Mouse (Mus musculus): Measurements from ENCODE around the gene Mfap5. TPM values are rescaled to one million over a fixed set of nuclear protein-coding genes. Genes with fewer than 3 reads are reported as not detected.
"Not testable (repeated sequence)": the region's sequence is repeated elsewhere in the genome, so short reads cannot be mapped to it uniquely, and the experiment has no call there.

Gene Mfap5
- polyA plus RNA-seq, 1 experiment from 2014 or later, result 3.1 TPM

- H3K4me3 ChIP-seq, result no peak overlapping the region
- H3K9ac ChIP-seq, result no peak overlapping the region
- H3K4me2 ChIP-seq (replicated peaks), result no peak overlapping the region
- H3K4me1 ChIP-seq, result no peaks in the 10 kb centered on the region
- ATAC-seq (ENCODE audit: insufficient number of reproducible peaks, insufficient read depth, low FRiP score, low TSS enrichment), result no peak
- H3K36me3 ChIP-seq, result no peaks in the 10 kb centered on the region
- no peaks in the 10 kb centered on the region for H3K9me3 ChIP-seq
- H3K27ac ChIP-seq, result no peak overlapping the region
- 65% methylated on average over 5 of the region's 5 CpGs for WGBS
- no peaks in the 10 kb centered on the region for H3K27me3 ChIP-seq
These were observed 63.5 kb downstream of the Mfap5 start for GRCm38 (mm10) chr6:122569113-122569512.

GRCm38 (mm10) chr6:122569762-122570161 lies 64.1 kb downstream of the Mfap5 start:
- Histone ChIP-seq H3K4me3 (no peak overlapping the region), H3K27me3 (no peaks in the 10 kb centered on the region), H3K9ac (no peak overlapping the region), H3K9me3 (no peaks in the 10 kb centered on the region), H3K4me1 (no peaks in the 10 kb centered on the region), H3K27ac (no peak overlapping the region), H3K4me2 (replicated peaks) (no peak overlapping the region), H3K36me3 (no peaks in the 10 kb centered on the region)
- 50% methylated on average over 1 of the region's 1 CpGs for WGBS
- no peak for ATAC-seq (ENCODE audit: insufficient number of reproducible peaks, insufficient read depth, low FRiP score, low TSS enrichment)

- H3K4me3 ChIP-seq, result no peak overlapping the region
- WGBS, result 57% methylated on average over 8 of the region's 8 CpGs
- H3K9ac ChIP-seq, result no peak overlapping the region
- no peaks in the 10 kb centered on the region for H3K27me3 ChIP-seq
- H3K9me3 ChIP-seq, result no peaks in the 10 kb centered on the region
- no peak overlapping the region for H3K4me2 ChIP-seq (replicated peaks)
- ATAC-seq (ENCODE audit: insufficient number of reproducible peaks, insufficient read depth, low FRiP score, low TSS enrichment), result no peak
- no peaks in the 10 kb centered on the region for H3K36me3 ChIP-seq
- H3K4me1 ChIP-seq, result no peaks in the 10 kb centered on the region
- no peak overlapping the region for H3K27ac ChIP-seq
These were observed 65.3 kb downstream of the Mfap5 start for GRCm38 (mm10) chr6:122570695-122571616.

GRCm38 (mm10) chr6:122571617-122571959 lies 65.9 kb downstream of the Mfap5 start:
- H3K27me3 ChIP-seq, result no peaks in the 10 kb centered on the region
- H3K9me3 ChIP-seq, result no peaks in the 10 kb centered on the region
- no peaks in the 10 kb centered on the region for H3K4me1 ChIP-seq
- WGBS, result 84% methylated on average over 3 of the region's 3 CpGs
- no peak overlapping the region for H3K27ac ChIP-seq
- no peak overlapping the region for H3K9ac ChIP-seq
- H3K4me3 ChIP-seq, result no peak overlapping the region
- no peak for ATAC-seq (ENCODE audit: insufficient number of reproducible peaks, insufficient read depth, low FRiP score, low TSS enrichment)
- no peaks in the 10 kb centered on the region for H3K36me3 ChIP-seq
- H3K4me2 ChIP-seq (replicated peaks), result no peak overlapping the region

GRCm38 (mm10) chr6:122575037-122575436 lies 69.4 kb downstream of the Mfap5 start:
- WGBS, result 84% methylated on average over 1 of the region's 1 CpGs
- not testable (repeated sequence) for H3K9me3 ChIP-seq; H3K27ac ChIP-seq; H3K4me1 ChIP-seq; H3K4me2 ChIP-seq (replicated peaks); H3K9ac ChIP-seq; ATAC-seq (ENCODE audit: insufficient number of reproducible peaks, insufficient read depth, low FRiP score, low TSS enrichment); H3K4me3 ChIP-seq; H3K36me3 ChIP-seq; H3K27me3 ChIP-seq

GRCm38 (mm10) chr6:122577030-122577429 lies 71.4 kb downstream of the Mfap5 start:
- Histone ChIP-seq H3K27ac (no peak overlapping the region), H3K36me3 (no peaks in the 10 kb centered on the region), H3K4me1 (no peaks in the 10 kb centered on the region), H3K27me3 (no peaks in the 10 kb centered on the region), H3K9ac (no peak overlapping the region), H3K4me3 (no peak overlapping the region), H3K9me3 (no peaks in the 10 kb centered on the region), H3K4me2 (replicated peaks) (no peak overlapping the region)
- 88% methylated on average over 3 of the region's 3 CpGs for WGBS
- ATAC-seq (ENCODE audit: insufficient number of reproducible peaks, insufficient read depth, low FRiP score, low TSS enrichment), result no peak

Other genes with a start within 250 kb of the Mfap5 start
- 0.15 TPM in 2 replicates for gene Klrg1, start 223.0 kb upstream of the Mfap5 start, polyA plus RNA-seq (2016; fragmentation: Nextera tagmentation; extraction: Ambion mirVana)
- gene M6pr, start 197.1 kb upstream of the Mfap5 start, polyA plus RNA-seq (2016; fragmentation: Nextera tagmentation; extraction: Ambion mirVana), result 72.6 and 75.1 TPM in 2 replicates
- 29.4 and 30.0 TPM in 2 replicates for gene Phc1, start 165.3 kb upstream of the Mfap5 start, polyA plus RNA-seq (2016; fragmentation: Nextera tagmentation; extraction: Ambion mirVana)
- gene Rimklb, start 7.1 kb upstream of the Mfap5 start, polyA plus RNA-seq (2016; fragmentation: Nextera tagmentation; extraction: Ambion mirVana), result 46.2 and 49.7 TPM in 2 replicates
- gene Aicda, start 48.0 kb downstream of the Mfap5 start, polyA plus RNA-seq (2016; fragmentation: Nextera tagmentation; extraction: Ambion mirVana), result not detected in 2 replicates
- 1.7 and 2.0 TPM in 2 replicates for gene Apobec1, start 96.6 kb downstream of the Mfap5 start, polyA plus RNA-seq (2016; fragmentation: Nextera tagmentation; extraction: Ambion mirVana)
- 0.14 TPM in 1 of 2 replicates, not detected in the other for gene Gdf3, start 104.2 kb downstream of the Mfap5 start, polyA plus RNA-seq (2016; fragmentation: Nextera tagmentation; extraction: Ambion mirVana)
- gene Dppa3, start 120.6 kb downstream of the Mfap5 start, polyA plus RNA-seq (2016; fragmentation: Nextera tagmentation; extraction: Ambion mirVana), result 0.34 TPM in 1 of 2 replicates, not detected in the other
- gene Nanog, start 201.6 kb downstream of the Mfap5 start, polyA plus RNA-seq (2016; fragmentation: Nextera tagmentation; extraction: Ambion mirVana), result 0.33 and 0.59 TPM in 2 replicates

Measured in embryonic facial prominence, embryonic 12.5 days (tissue).